Mouse (Mus musculus) heart, postnatal 14 days (tissue): Measurements from ENCODE around the gene Zfp771. TPM values are rescaled to one million over a fixed set of nuclear protein-coding genes. Genes with fewer than 3 reads are reported as not detected.
A peak's percentile ranks its signal among the peaks of the same experiment; 100 is the strongest.

Source experiments
- DNase-seq, 2 experiments: peaks; one replicate each; pipeline ENCODE4 v3.0.0; 2021 to 2022
- intact Hi-C: fragments of 180-260 bp; cut with DNase I; formaldehyde crosslinking; loops from one replicate; pipeline ENCODE4 v1.15.1; 2025
- long read RNA-seq, 2 experiments: library from polyadenylated mRNA; stranded (forward); transcript quantifications; one replicate each; pipeline ENCODE4 v2.0.0; 2021
- total RNA-seq, 2 experiments: library from RNA; stranded (reverse); gene quantifications; 2 replicates each; pipeline ENCODE4 v1.2.3; 2021

Zfp771 gene
- total RNA-seq, result 10 to 100 TPM; 17.8 to 21.3 TPM
- long read RNA-seq, experiment 1, transcript Zfp771-201 (3 exons, 1,484 nt), result major isoform, 35 of 41 reads
- long read RNA-seq, experiment 1, partial matches to known transcripts, result 1 of 41 reads
- long read RNA-seq, experiment 1, other reads (novel, unspliced or antisense), result 5 of 41 reads
- long read RNA-seq, experiment 2, transcript Zfp771-201 (3 exons, 1,484 nt), result major isoform, 33 of 38 reads
- long read RNA-seq, experiment 2, partial matches to known transcripts, result 1 of 38 reads
- long read RNA-seq, experiment 2, other reads (novel, unspliced or antisense), result 4 of 38 reads

DNA sequence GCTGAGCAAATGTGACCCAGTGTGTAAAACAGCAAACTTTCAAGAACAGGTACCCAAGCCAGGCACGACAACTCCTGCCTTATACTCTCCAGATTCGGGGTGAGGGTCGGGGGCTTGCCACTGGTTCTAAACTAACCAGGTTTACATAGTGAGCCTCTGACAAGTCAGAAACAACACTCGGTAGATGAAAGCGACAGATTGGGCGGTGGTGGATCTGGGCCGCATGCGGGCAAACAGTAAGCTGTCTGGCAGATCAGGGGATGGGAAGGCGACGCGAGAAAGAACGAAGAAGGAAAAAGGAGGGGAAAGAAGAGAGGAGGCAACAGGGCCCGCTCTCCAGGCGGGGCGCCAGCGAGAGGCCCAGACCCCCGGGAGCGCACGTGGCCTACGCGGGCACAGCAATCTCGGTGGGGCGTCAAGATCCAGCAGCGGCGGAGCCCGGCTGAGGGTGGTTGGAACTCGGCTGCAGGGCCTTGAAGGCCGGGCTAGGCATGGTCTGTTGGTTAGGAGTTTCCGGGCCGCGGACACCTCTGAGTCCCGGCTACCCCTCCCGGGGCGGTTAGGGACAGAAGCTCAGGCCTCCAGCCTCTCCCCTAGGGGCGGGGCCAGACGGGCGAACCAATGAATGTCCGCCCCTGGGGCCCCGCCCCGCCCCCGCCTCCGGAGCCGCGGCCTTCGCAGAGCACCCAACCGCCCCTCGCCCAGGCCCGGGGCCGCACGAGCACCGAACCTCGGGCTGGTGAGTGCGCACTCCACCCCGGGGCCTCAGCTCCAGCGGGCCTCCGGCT, at the start of gene Zfp771:
Gene Zfp771 (plus strand): TSS at position 405 of the 788 bp plus-strand sequence.
- DNase-seq, result peak; percentile 96 to 97
- intact Hi-C loops, result no loop called here

DNA sequence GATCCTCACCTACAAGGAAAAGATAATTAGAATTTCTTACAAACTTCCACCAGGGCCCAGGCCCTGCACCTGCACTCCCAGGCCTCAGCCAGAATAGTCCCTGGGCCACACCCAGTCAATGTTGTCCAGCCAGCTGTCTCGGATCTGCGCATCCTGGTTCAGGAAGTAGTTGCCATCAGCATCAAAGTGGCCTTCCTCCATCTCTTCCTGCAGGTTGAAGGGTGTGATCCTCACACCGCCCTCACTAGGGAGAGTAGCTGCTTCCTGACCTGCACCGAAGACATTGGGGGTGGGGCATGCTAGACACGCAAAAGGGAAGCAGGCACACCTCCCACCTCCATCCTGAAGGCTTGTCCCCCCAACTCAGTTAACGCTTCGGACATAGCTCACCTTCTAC, 49.4 kb upstream of the Zfp771 start:
- intact Hi-C loops, result no loop called here
- no peak for DNase-seq

DNA sequence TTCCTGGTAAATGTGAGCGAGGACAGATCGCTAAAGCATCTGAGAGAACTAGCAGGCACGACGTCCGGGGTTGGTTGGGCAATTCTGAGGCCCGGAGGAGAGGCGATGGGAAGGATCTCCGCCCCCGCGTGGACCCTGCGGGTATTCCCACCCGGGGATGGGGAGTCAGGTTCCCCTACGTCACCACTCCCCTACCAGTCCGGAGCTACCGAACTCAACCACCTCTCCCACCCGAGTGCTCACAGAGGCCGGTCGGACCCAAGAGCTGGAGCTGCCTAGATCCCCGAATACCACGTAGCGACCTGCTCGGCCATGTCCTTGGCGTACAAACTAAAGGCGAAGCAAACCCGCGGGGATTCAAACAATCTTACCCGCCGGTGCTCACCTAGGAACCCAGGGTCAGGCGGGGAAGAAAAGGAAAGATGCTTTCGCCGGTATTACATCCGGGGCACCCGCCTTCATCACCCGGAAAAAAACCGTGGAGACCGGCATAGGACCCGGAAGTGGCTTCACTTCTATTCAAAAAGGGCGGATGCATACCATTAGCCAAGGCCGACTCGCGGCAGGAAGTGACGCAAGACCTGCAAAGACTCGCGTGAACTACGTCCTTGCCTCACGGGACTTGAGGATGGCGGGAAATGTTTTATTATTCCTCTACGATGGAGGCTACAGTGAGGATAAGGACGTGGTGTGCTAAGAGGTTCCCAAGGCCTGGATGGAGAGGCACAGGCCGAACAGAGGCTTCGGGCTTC, 48.4 kb upstream of the Zfp771 start, which contains the start of gene Cd2bp2:
Gene Cd2bp2 (minus strand): TSS at position 507 of the 752 bp plus-strand sequence.
- DNase-seq, result peak; percentile 89 to 93
- intact Hi-C loops, result loop anchor here (1.0 kb wide), 2 partner anchors 9 to 13 kb away; partner anchors contain the start of genes Mylpf and Tbc1d10b

DNA sequence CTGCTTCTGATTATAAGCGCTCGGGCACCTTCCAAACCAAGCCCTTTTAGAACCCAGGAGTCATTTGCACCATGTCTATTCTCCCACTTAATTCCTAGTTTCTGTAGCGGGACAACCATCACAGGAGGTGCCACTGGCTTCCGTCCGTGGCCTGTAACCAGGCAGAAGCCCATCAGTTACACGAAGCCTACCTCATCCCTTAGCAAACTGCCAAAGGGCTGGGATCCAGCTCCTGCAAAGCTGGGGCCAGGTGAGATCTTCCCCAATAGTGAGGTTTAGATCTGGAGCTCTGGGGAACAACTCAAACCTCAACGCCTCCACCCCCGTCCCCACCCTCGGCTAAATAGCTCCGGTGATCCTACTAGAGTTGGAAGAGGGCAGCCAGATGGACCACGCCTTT, 47.6 kb upstream of the Zfp771 start:
- no peak for DNase-seq
- intact Hi-C loops, result loop anchor here (1.0 kb wide), 2 partner anchors 8 to 12 kb away; partner anchors contain the start of genes Mylpf and Tbc1d10b

DNA sequence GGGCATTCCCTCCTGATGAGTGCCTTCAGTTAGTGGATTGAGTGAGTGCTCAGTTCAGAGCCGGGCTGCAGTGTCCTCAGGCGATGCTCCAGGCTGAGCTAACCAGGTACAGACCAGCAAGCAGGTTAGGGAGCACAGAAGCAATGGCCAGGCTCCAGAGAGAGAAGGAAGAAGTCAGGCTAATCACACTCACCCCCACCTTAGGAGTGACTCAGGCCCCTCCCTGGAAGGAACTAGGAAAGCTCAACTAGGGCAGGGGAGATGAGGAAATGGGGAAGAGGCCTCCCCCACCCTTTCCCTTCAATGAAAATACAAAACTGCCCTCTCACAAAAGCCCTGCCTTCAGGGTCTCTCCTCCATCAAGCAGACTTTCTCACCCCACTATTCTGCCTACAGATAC, 37.5 kb upstream of the Zfp771 start:
- intact Hi-C loops, result no loop called here
- no peak for DNase-seq

DNA sequence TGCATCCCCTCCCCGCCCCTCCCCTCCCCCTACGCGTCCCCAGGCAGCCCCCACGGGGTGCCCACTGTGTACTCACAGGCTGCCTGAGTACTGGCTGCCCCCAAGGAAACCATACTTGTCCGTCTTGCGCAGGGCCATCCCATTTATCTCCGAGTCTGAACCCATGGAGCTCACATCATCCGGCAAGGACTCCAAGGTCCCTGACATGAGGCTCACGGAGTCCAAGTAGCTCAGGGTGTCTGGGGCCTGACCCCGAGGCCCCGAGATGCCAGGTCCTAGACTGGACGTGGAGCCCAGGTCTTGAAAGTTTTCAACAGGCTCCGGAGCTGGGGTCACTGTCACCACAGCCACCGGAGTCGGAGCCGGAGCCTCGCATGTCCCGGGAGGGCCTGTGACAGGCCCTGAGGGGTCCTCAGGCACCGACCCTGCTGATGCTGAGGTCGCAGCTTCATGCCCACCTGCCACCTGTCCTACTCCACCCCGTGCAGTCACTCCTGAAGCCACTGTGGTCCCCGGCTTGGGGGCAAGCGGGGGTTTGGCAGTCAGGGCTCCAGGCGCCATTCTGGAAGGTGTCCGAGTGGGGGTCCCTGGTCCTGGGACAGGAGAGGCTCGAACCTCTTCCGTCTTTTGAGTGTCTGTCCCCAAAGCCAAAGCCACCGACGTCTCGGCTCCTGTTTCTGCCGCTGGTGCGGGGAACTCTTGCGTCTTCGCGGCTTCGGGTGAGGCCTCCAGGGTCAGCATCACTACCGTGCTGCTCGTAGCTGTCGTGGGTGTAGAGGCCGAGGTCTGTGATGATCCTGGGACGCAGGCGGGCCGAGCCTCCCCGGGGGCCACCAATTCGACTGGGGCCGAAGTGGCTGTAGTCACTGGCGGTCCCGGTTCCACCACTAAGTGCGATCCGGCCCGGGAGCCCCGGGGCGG, 36.4 kb upstream of the Zfp771 start:
- peak; percentile 27 to 34 for DNase-seq
- intact Hi-C loops, result loop anchor here (1.0 kb wide), 1 partner anchor 11 kb away; the partner anchor contains the start of gene Cd2bp2

DNA sequence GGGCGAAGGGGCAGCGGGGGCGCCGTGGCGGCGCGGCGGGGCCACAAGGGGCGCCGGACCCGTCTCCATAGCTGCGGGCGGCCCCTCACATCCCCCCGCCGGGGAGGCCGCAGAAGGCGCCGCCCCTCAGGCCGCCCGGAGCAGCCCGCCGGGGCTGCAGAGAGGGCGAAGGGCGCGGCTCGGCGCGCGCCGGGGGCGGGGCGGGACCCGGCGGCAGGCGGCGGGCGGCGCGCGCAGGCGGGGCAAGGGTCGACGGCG, 35.9 kb upstream of the Zfp771 start, which contains the start of gene Tbc1d10b:
Gene Tbc1d10b (minus strand): TSS at position 174 of the 258 bp plus-strand sequence.
- no peak for DNase-seq
- intact Hi-C loops, result loop anchor here (1.0 kb wide), 1 partner anchor 12 kb away; the partner anchor contains the start of gene Cd2bp2

DNA sequence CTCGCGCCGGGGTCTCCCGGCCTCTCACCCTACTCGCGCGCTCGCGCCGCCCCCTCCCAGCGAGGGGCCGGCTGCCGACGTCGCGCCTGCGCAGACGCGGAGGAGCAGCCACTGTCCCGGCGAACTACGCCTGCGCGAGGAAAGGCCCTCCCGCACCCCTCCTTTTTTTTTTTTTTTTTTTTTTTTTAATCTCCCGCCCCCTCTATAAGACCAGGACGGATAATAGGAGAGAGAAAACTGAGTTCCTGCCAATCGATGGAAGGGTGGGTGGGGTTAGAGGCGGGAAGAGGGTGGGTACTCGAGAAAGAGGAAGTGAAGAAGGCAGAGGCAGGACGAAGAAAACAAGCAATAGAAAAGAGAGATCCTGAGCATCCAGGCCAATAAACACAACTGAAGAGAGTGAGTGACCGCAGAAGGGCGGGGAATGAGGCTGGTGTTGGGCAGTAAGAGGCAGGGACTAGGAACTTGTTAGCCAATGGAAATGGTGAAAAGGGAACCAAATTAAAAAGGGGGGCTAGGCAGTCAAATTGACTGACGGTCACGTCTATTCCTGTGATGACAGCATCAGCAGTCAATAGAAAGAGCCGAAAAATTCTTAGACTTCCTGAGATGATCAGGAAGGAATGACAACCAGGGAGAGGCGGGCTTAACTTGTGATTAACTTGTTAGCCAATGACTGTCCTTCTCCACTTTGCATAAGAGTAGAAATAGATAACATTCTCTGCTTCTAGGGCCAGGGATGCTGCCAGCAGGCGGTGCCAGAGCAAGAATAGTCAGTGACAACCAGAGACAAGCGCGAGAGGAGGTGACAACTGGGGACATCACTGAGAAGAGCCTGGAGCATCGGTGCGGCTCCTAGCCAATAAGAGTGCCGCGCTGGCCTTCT, 35.3 kb upstream of the Zfp771 start, which contains the start of gene Mylpf:
Gene Mylpf (plus strand): TSS at position 338 of the 886 bp plus-strand sequence.
- intact Hi-C loops, result loop anchor here (1.0 kb wide), 1 partner anchor 12 kb away; the partner anchor contains the start of gene Cd2bp2
- DNase-seq, result peak; percentile 96 to 98

DNA sequence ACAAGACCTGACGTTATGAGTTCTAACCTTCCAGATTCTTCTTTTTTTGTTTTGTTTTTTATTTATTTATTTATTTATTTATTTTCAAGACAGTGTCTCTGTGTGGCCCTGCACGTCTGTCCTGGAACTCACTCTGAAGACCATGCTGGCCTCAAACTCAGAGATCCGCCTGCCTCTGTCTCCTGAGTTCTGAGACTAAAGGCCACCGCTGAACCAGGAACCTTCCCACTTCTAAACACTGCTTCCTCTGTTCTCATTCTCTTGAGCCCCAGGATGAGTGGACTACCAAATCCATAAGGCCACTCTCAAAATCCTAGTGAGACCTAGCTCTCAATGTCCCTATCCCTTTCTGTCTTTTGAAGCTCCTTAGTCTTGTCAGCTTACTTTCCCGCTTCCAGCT, 34.2 kb upstream of the Zfp771 start:
- no peak for DNase-seq
- intact Hi-C loops, result no loop called here

DNA sequence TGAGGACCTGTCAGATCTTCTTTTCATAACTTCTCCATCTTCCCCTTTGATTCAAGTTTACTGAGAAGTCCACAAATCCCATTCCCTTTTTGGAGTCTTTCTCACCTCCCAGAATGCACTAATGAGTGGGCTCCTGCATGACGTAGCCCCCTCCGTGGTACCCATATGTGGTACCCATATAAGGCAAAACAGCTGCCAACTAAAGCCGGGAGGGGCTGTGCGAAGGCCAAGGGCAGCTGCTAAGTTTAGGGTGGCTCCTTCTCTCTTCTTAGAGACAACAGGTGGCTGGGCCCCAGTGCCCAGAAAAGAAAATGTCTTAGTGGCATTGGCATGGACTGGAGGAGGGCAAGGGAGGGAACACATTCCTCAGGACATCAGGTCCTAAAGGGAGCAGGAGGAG, 33.8 kb upstream of the Zfp771 start:
- intact Hi-C loops, result no loop called here
- DNase-seq, result no peak

DNA sequence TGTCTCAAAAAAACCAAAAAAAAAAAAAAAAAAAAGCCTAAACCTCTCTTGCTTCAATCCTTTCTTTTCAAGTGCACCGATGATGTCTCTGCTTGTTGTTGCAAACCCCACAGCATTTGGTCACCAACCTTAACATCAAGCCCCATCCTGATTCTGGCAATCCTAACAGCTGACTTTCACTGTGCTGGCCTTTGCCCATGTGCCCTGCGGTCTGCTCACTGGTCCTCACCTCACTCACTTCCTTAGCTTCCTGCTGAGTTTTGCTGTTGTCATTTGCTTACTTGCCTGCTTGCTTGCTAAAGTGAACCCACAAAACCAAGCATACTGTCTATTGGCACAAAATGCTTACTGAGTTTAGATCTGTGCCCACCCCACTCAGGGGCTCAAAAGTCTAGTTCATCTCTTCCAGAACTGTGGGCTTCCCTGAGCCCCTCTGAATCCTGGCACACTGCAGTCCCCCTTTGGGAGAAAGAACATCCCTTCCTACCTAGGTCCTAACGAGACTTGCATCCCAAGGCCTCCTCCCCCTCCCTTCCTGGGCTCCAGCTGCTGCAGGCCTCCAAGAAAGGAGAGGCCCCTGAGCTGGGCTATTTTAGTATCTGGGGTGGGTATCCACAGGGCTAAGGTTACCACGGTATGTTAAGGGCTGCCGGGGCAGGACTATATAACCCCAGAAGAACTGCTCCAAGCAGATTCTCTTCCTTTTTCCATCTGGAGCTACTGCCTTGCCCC, 32.9 kb upstream of the Zfp771 start:
- intact Hi-C loops, result no loop called here

DNA sequence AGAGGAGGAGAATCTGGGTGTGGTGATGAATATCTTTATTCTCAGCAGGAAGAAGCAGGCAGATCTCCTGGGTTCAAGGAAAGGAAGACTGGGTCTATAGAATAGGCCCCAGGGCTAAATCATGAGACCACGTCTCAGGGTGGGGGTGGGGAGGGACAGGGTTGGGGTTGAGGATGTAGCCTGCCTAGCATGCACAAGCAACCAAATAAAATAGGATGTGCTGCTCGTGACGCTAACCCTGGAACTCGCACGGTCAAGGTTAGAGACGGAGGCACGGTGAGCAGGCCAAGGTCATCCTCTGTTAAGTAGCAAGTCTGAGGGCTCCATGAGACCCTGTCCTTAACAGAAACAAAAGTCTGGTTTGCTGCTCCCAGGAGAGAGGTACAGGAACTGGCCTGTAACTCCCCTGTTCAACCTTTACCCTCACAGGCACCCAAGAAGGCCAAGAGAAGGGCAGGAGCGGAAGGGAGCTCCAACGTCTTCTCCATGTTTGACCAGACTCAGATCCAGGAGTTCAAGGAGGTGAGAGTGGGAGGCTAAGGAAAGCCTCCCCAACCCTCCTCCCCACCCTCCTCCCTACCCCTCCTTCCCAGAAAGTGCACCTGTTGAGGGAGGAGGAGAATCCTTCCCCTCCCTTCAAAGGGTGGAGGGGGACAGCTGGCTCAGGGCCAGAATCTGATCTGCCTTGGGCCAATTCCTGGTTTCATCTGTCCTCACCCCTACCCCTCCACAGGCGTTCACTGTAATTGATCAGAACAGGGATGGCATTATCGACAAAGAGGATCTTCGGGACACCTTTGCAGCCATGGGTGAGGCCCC, 31.4 kb upstream of the Zfp771 start:
- no peak for DNase-seq
- intact Hi-C loops, result no loop called here

More for the DNA sequence above, 32.9 kb upstream of the Zfp771 start:
- no peak for DNase-seq

DNA sequence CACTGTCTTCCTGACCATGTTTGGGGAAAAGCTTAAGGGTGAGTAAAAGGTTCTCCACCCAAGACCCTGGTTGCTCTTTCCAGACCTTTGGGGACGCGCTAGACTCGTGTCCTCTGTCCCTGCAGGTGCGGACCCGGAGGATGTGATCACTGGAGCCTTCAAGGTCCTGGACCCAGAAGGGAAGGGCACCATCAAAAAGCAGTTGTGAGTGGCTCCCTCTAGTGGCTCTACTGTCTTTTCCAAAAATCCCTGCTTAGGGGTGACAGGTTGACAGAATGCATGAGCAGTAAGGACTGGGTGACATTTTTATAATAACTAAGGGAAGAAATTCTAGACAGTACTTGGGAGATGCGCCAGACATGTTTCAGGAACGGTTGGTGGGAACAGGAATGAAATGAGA, 30.6 kb upstream of the Zfp771 start:
- intact Hi-C loops, result no loop called here
- DNase-seq, result peak in 1 of 2 experiments; percentile 66

DNA sequence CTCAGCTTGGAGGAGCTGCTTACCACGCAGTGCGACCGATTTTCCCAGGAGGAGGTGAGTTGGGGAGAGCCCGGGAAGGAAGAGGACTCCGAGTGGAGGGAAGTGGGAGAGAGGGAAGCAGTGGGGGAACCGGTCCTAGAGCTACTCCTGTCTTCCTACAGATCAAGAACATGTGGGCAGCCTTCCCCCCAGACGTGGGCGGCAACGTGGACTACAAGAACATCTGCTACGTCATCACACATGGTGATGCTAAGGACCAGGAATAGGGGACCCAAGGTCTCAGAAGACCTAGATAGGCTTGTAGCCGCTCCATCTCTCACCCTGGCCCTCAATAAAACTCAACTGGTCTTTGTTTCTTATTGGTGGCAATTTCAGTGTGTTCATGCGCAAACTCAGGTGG, 30.1 kb upstream of the Zfp771 start:
- DNase-seq, result no peak
- intact Hi-C loops, result loop anchor here (2.0 kb wide), 1 partner anchor 15 kb away; no protein-coding TSS in a partner anchor

DNA sequence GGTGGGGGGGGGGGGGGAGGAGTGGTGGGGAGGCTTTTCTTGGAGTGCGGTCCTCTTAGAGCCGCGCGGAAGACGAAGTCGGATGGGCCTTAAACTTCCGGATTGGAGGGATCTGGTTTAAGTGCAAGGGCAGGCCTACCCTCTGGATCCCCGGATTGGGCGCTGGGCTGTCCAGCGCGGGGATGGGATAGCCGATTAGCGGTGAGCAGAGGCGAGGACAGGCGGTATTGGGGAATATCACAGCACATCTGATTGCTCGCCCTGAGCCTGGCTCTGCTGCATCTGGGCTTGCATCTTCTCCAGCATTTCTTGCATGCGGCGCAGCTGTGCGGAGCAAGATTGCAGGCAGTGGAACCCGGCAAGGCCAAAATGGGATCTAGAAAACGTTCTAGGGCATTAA, 29.6 kb upstream of the Zfp771 start:
- intact Hi-C loops, result loop anchor here (2.0 kb wide), 1 partner anchor 14 kb away; no protein-coding TSS in a partner anchor
- DNase-seq, result peak in 1 of 2 experiments; percentile 35

DNA sequence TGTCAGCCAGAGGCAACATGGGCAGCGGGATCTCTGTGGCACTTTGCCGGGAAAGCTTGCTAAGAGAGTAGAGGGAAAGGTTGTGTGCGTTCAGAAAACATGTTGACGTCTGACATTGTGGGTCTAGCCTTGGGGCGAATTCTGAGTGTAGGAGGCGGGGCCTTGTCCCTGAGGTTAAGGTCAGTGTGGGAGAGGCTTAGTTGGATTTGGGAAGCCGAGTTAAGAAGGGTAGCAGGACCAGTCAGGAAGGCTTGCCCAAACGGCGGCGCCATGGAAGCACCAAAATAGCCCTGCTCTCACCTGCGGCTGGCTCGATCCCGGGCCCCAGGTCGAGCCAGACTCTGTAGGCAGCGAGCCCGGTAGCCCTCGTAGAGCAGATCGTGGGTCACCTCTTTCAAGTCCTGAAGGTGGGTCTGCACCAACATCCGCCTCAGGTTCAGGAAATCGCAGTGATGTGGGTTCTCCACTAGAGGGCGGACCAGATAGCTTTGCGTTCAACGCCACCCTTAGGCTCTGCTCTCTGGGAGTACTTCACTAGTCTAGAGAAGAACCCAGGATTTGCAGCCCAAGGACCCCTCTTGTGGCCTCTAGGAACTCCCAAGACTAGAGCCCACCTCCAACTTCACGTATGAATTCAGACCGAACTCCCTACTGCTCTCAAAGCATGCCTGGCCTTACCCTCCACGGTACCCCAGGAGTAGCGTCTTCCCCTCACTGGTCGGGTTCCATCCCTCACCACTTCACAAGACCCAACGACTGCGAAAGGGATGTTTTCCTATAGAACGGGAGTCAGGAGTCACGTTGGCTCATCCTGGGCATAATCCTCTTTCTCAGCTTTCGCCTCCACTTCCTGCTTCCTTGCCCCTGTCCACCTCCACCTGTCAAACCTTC, 28.8 kb upstream of the Zfp771 start:
- intact Hi-C loops, result loop anchor here (2.0 kb wide), 1 partner anchor 14 kb away; no protein-coding TSS in a partner anchor
- peak; percentile 57 to 74 for DNase-seq
